Mouse (Mus musculus) cerebellum, adult 11 months (tissue): ENCODE results near the gene Fap.

Experiments used
- DNase-seq: peaks from one replicate; pipeline ENCODE4 v3.0.0; 2022

Fap gene

GRCm38 (mm10) chr2:62573753-62574159 is at the start of gene Fap:
Fap (minus strand) TSS chr2:62574075.
- DNase-seq: no peak

- DNase-seq: no peak
Measured at GRCm38 (mm10) chr2:62623024-62623441, 49.2 kb upstream of the Fap start.

GRCm38 (mm10) chr2:62619679-62620078 is 45.8 kb upstream of the Fap start:
- no peak for DNase-seq

GRCm38 (mm10) chr2:62618934-62619341 is 45.1 kb upstream of the Fap start:
- DNase-seq: no peak

GRCm38 (mm10) chr2:62613133-62613532 is 39.3 kb upstream of the Fap start:
- no peak for DNase-seq

- DNase-seq: no peak
Measured at GRCm38 (mm10) chr2:62606205-62606604, 32.3 kb upstream of the Fap start.

GRCm38 (mm10) chr2:62603530-62603929 is 29.7 kb upstream of the Fap start:
- DNase-seq: no peak

GRCm38 (mm10) chr2:62596586-62596985 is 22.7 kb upstream of the Fap start:
- DNase-seq: no peak

- no peak for DNase-seq
Measured at GRCm38 (mm10) chr2:62594491-62594890, 20.6 kb upstream of the Fap start.

GRCm38 (mm10) chr2:62591555-62591954 is 17.7 kb upstream of the Fap start:
- no peak for DNase-seq

GRCm38 (mm10) chr2:62589333-62589732 is 15.5 kb upstream of the Fap start:
- DNase-seq: no peak

- DNase-seq: no peak
Measured at GRCm38 (mm10) chr2:62585769-62586168, 11.9 kb upstream of the Fap start.

- no peak for DNase-seq
Measured at GRCm38 (mm10) chr2:62574962-62575361, 1.1 kb upstream of the Fap start.

GRCm38 (mm10) chr2:62574250-62574649 is 375 bp upstream of the Fap start:
- DNase-seq: no peak

- DNase-seq: no peak
Measured at GRCm38 (mm10) chr2:62573099-62573752, 649 bp downstream of the Fap start.

- DNase-seq: no peak
Measured at GRCm38 (mm10) chr2:62564687-62565086, 9.2 kb downstream of the Fap start.

GRCm38 (mm10) chr2:62562661-62563485 is 11.0 kb downstream of the Fap start:
- DNase-seq: no peak

- no peak for DNase-seq
Measured at GRCm38 (mm10) chr2:62557417-62557816, 16.5 kb downstream of the Fap start.

GRCm38 (mm10) chr2:62556349-62556748 is 17.5 kb downstream of the Fap start:
- DNase-seq: no peak

- no peak for DNase-seq
Measured at GRCm38 (mm10) chr2:62549659-62550058, 24.2 kb downstream of the Fap start.

- DNase-seq: no peak
Measured at GRCm38 (mm10) chr2:62549131-62549530, 24.7 kb downstream of the Fap start.

- DNase-seq: no peak
Measured at GRCm38 (mm10) chr2:62548104-62548503, 25.8 kb downstream of the Fap start.

- DNase-seq: no peak
Measured at GRCm38 (mm10) chr2:62535483-62535882, 38.4 kb downstream of the Fap start.

- DNase-seq: no peak
Measured at GRCm38 (mm10) chr2:62531065-62531464, 42.8 kb downstream of the Fap start.
